Mouse (Mus musculus) inflammation-experienced regulatory T-cells, adult 6 months (primary cell): ENCODE measurements at regions not wholly inside any gene's neighbourhood (a gene's known extent, or its start where the extent isn't known, plus 50 kb on each side); places are given as distances from the start of the nearest gene placed in this dataset.

Source experiments
- ATAC-seq: one replicate; pipeline ENCODE4 v1.8.0; 2017

DNA sequence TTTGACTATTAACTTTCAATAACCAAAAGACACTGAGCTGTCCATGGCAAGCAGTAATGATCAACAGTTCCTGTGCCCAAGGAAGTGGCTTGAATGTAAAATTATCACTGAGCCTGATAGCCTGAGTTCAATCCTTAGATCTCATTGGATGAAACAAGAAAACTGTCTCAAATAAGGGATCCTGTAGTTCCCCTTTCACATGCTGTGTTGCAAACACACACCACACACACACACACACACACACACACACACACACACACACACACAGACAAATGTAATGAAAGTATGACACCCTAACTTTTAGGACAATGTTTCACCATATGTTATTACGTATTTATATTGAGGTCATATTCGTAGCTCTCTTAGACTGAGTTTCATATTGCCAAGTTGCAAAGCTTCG is 1032.7 kb upstream of the Zeb2 start:
- ATAC-seq, result no peak

DNA sequence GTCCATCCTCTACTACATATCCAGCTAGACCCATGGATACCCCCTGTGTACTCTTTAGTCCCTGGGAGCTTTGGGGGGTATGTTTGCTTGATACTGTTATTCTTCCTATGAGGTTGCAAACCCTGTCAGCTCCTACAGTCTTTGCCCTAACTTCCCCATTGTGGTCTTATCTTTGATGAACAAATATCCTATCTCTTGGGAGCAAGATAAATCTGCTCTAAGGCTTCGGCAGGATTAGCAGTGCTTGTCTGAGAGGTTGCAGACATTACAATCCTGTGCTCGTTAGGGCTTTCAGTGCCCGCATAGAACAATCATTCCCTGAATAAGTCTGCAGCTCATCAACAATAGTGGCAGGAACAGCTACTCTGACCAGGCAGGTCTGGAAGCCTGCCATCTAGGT is 1002.7 kb upstream of the Zeb2 start:
- no peak for ATAC-seq

- no peak for ATAC-seq
Measured at GRCm38 (mm10) chr2:46106991-46107390, 989.8 kb upstream of the Zeb2 start.

GRCm38 (mm10) chr2:46065034-46065802 is 948.0 kb upstream of the Zeb2 start:
- no peak for ATAC-seq

- ATAC-seq, result no peak
Measured at GRCm38 (mm10) chr2:46055729-46056128, 938.5 kb upstream of the Zeb2 start.

GRCm38 (mm10) chr2:46054902-46055301 is 937.7 kb upstream of the Zeb2 start:
- ATAC-seq, result no peak

- ATAC-seq, result no peak
Measured at GRCm38 (mm10) chr2:46021854-46022253, 904.7 kb upstream of the Zeb2 start.

GRCm38 (mm10) chr2:46013771-46014269 is 896.6 kb upstream of the Zeb2 start:
- ATAC-seq, result no peak

DNA sequence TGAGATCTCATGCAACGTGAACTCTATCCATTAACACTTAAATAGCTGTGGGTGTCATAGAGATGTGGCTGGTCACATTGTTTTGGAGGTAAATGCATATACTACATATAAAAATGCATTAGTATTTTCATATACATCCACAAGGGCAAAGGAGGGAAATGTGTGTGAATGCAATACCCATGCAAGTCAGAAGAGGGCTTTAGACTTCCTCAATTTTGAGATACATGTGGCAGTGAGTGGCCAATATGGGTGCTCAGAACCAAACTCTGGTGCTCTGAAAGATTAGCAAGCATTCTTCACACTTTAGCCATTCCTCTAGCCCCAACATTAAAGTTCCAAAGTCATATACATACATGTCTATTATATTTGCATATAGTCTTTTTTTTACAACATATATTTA is 895.5 kb upstream of the Zeb2 start:
- no peak for ATAC-seq

DNA sequence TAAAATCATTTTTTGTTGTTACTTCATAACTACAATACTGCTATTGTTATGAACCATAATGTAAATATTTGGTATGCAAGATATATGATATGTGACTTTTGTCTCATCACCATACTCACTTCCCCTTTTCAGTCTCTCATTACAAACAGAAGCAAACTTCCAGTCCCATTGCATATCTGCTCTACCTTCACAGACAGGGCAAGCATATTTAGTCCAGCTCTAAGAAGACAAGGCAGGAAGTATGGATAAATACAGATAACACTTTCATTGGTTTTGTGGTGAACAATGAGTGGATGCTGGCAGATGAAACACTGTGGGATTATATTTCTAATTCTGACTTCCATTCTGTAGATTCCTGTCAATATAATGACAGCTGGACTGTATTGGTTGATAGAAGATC is 858.0 kb upstream of the Zeb2 start:
- no peak for ATAC-seq

DNA sequence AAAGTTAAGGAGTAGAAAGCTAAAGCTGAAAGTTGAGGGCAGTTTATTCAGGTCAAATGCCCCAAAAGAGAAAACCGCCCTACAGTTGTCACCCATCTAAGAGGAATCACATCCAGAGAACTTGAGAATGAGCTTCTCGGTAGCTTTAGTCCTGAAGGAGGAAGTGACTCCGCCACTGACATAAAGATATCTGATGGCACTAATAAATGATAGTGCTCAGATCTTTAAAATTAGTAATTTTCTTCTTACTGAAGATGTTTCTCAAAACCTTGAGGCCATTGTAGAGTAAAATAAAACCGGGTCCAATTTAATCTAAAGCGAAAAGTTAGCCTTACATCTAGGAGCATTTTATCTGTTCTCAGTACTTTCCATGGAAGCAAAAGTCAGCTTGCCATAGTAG is 851.4 kb upstream of the Zeb2 start:
- ATAC-seq, result no peak

DNA sequence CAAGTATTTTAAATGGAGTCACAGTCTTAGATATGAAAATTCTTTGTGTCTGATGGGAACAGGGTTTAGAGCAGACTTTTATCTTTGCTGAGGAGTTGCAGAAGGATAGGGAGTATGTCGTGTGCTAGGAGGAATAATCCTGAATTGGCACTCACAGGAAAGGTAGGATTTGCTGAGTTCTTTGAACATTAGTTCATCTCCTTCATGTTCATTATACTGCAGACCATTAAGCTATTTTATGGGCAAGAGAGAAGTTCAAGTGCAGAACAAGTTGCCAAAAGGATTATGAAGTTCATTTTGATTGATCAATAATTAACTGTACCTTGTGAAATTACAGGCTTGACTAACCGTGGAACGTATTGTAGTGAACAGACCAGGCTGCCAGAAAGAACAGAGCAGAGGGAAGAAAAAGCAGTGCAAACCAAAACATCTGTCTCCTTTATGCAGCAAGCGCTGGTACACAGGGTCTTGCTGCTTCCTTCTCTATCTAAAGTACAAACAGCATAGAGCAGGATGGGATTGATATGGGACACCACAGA is 839.7 kb upstream of the Zeb2 start:
- ATAC-seq, result no peak

DNA sequence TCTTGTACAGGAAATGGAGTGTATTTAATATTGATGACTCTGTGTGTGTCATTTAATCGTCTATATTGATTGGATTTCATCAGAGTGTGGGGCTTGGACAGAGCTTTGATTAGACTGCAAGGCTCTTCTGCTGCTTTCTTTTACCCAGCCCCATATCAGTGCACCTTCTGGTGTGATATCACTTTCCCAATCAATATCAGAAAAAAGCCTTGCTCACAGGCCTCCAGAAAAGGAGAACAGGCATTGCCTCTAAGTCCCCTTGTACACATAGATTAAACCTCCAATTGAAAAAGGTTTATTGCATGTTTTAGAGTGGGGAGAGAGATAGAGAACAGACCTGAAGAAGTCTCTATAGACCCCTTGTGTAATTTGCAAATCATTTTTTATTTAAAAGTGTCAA is 831.6 kb upstream of the Zeb2 start:
- ATAC-seq, result no peak

DNA sequence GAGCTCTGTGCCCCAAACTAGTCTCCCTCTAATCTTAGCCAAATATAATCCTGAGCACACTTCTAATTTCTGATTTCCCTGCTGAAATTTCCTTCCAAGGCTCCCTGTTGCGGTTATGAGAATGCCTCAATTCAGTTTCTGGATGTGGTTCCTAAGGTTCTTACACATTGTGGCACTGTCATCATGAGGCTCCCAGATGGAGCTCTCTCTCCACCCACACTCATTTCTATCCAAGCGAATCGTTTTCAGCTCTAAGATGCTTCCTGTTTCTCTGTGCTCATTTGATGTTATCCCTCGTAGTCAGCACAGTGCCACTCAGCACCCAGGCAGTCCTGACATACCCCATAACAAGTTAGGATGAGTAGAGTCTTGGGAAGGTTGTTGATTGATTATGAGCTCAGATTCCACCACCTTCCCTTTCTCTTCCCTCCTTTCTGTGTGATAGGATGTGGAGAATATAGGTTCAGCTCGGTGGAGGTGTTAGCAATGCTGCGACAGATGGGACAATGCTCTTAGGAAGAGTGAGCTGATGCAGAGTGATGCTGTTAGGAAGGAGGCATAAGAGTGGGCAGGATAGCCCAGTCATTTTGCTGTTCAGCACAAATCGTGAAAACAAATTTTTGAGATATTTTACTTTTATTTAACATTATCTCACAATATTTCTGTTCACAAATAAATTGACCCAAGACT is 808.7 kb upstream of the Zeb2 start:
- no peak for ATAC-seq

- ATAC-seq, result no peak
Measured at GRCm38 (mm10) chr2:45908871-45909270, 791.7 kb upstream of the Zeb2 start.

- no peak for ATAC-seq
Measured at GRCm38 (mm10) chr2:45904623-45905235, 787.5 kb upstream of the Zeb2 start.

GRCm38 (mm10) chr2:45904090-45904489 is 786.9 kb upstream of the Zeb2 start:
- ATAC-seq, result no peak

GRCm38 (mm10) chr2:45903350-45903749 is 786.2 kb upstream of the Zeb2 start:
- ATAC-seq, result no peak

GRCm38 (mm10) chr2:45901892-45902291 is 784.7 kb upstream of the Zeb2 start:
- ATAC-seq, result no peak

DNA sequence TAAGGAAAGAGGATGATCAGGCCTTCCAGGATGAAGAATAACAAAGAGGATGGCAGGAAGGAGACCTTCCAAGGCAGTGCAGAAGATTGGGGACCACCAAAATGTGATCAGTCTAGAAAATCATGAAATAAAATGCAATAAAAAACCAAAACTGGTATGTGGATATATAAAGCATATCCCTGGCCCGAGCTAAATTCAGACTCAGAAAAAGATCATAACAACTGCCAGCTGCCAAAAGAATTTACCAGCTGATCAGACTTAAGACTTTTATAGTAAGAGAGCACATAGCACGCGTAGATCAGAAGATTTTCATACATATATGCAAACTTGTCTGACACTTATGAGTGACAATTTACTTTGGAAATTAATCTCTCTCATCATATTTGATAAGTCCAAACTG is 767.5 kb upstream of the Zeb2 start:
- ATAC-seq, result no peak

- no peak for ATAC-seq
Measured at GRCm38 (mm10) chr2:45878656-45879055, 761.5 kb upstream of the Zeb2 start.

- no peak for ATAC-seq
Measured at GRCm38 (mm10) chr2:45859901-45860331, 742.7 kb upstream of the Zeb2 start.

- no peak for ATAC-seq
Measured at GRCm38 (mm10) chr2:45859445-45859844, 742.2 kb upstream of the Zeb2 start.
